Mouse (Mus musculus) hindbrain, embryonic 15.5 days (tissue): ENCODE results near the gene Olfr860. TPM values are rescaled to one million over a fixed set of nuclear protein-coding genes. Genes with fewer than 3 reads are reported as not detected.
"Not testable (repeated sequence)": the region's sequence is repeated elsewhere in the genome, so short reads cannot be mapped to it uniquely, and the experiment has no call there.

Experiments used
- ATAC-seq: fragments of 200-750 bp; cut with Nextera tagmentation; 2 replicates; pipeline ENCODE4 v1.8.0; 2017; ENCODE audit warnings: low read depth, moderate number of reproducible peaks, moderate TSS enrichment; ENCODE audit not compliant: low FRiP score
- H3K27ac ChIP-seq: fragments of 300-500 bp; sonication (generic); replicated peaks from 2 replicates; pipeline ENCODE4 v1.5.1; 2015; ENCODE audit warnings: mild to moderate bottlenecking, inconsistent platforms
- H3K27me3 ChIP-seq: fragments of 300-500 bp; sonication (generic); 2 replicates; pipeline ENCODE4 v1.6.1; 2015; ENCODE audit warnings: control low read depth, inconsistent platforms
- H3K36me3 ChIP-seq: fragments of 300-500 bp; sonication (generic); 2 replicates; pipeline ENCODE4 v1.6.1; 2015; ENCODE audit warnings: control low read depth, inconsistent platforms
- H3K4me1 ChIP-seq: fragments of 300-500 bp; sonication (generic); replicated peaks from 2 replicates; pipeline ENCODE4 v1.6.1; 2015; ENCODE audit warnings: control low read depth, inconsistent platforms
- H3K4me2 ChIP-seq: fragments of 300-500 bp; sonication (generic); 2 replicates; pipeline ENCODE4 v1.6.1; 2015; ENCODE audit warnings: moderate library complexity, mild to moderate bottlenecking, inconsistent platforms
- H3K4me3 ChIP-seq: fragments of 300-500 bp; sonication (generic); 2 replicates; pipeline ENCODE4 v1.5.1; 2015; ENCODE audit warnings: mild to moderate bottlenecking, inconsistent platforms
- H3K9ac ChIP-seq: fragments of 300-500 bp; sonication (generic); 2 replicates; pipeline ENCODE4 v1.6.1; 2015; ENCODE audit warnings: inconsistent platforms
- H3K9me3 ChIP-seq: fragments of 300-500 bp; sonication (generic); 2 replicates; pipeline ENCODE4 v1.6.1; 2016; ENCODE audit warnings: control low read depth, inconsistent platforms
- WGBS: fragments of 180-500 bp; shearing (Covaris S2); methylation state at CpG from one replicate; pipeline ENCODE4 v1.1.7; 2015; 5-methylcytosine and 5-hydroxymethylcytosine counted together
- polyA plus RNA-seq: library from polyadenylated mRNA; unstranded; fragments of >200 nt; fragmentation: Nextera tagmentation; extraction: Ambion mirVana; gene quantifications from 2 replicates; pipeline ENCODE4 v1.2.1, GENCODE M21; 2015

The Olfr860 gene
- polyA plus RNA-seq = not detected in 2 replicates

DNA sequence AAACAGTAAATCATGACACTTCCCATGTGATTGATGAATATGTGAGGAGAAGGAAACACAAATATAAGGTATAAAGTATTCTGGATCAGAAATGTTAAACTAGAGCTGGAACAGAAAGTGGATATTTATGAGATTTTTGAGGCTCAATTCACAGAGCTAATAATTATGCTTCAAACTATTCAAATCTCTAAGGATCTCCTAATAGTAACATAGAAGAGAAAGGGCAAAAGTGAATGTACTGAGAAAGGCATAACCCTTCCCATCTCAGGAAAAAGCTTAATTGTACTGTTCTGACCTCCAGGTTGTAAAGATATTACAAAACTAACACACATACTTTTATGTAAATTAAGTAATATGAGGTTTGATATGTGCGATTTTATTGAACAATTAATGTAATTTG, at the start of gene Olfr860:
Gene Olfr860 (minus strand): TSS at position 101 of the 400 bp plus-strand sequence.
- H3K4me3 ChIP-seq = no peak within 1 kb of the TSS
- H3K9me3 ChIP-seq = 0 out of 2 replicates have a peak, but pooled peaks cover 3% of the 10 kb centered on the region
- H3K27ac ChIP-seq = no peak within 1 kb of the TSS
- H3K4me1 ChIP-seq = no peaks in the 10 kb centered on the region
- ATAC-seq = no peak
- H3K4me2 ChIP-seq = no peak within 1 kb of the TSS
- WGBS = 81% methylated on average over 1 of the region's 1 CpGs
- H3K36me3 ChIP-seq = no peaks in the 10 kb centered on the region
- no peak within 1 kb of the TSS for H3K9ac ChIP-seq
- no peaks in the 10 kb centered on the region for H3K27me3 ChIP-seq

DNA sequence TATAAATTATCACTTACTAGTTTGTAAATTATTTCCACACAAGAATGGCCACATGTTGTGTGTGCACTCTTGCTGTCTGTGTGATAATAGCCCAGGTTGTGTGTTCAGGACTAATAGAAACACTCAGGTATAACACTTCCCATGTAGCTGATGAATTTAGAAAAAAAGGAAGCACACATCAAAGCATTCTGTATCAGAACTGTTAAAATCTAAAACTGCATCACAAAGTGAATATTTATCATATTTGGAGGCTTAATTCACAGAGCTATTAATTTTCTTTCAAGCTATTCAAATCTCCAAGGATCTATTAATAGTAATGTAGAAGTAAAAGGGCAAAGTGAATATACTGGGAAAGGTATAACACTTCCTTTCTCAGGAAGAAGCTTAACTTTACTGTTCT, 38.4 kb upstream of the Olfr860 start, which contains the start of gene Olfr862:
Gene Olfr862 (minus strand): TSS at position 101 of the 400 bp plus-strand sequence.
- H3K9ac ChIP-seq = no peak within 1 kb of the TSS
- H3K4me1 ChIP-seq = no peaks in the 10 kb centered on the region
- no peak within 1 kb of the TSS for H3K4me2 ChIP-seq
- H3K36me3 ChIP-seq = no peaks in the 10 kb centered on the region
- H3K4me3 ChIP-seq = no peak within 1 kb of the TSS
- H3K9me3 ChIP-seq = peaks cover 11% of the 10 kb centered on the region; the same call in 1 of the 2 replicates
- no peak for ATAC-seq
- no peaks in the 10 kb centered on the region for H3K27me3 ChIP-seq
- no peak within 1 kb of the TSS for H3K27ac ChIP-seq

DNA sequence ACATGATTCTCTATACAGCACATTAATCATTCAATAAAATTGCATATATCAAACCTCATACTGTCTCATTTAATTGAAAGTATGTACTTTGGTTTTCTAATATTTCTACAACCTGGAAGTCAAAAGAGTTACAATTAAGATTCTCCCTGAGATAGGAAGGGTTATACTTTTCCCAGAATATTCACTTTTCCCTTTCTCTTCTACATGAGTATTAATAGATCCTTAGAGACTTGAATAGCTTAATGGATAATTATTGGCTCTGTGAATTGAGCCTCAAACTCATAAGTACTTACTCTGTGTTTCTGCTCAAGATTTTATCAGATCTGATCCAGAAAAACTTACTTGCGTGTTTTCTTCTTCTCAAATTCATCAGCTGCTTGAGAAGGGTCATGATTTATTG, 44.9 kb downstream of the Olfr860 start, which contains the start of gene Olfr859:
Gene Olfr859 (plus strand): TSS at position 301 of the 400 bp plus-strand sequence.
- H3K9me3 ChIP-seq, H3K4me1 ChIP-seq, H3K27me3 ChIP-seq, H3K27ac ChIP-seq, H3K4me2 ChIP-seq, H3K36me3 ChIP-seq, ATAC-seq, H3K4me3 ChIP-seq, H3K9ac ChIP-seq: not testable (repeated sequence)
- WGBS = 71% methylated on average over 1 of the region's 1 CpGs

DNA sequence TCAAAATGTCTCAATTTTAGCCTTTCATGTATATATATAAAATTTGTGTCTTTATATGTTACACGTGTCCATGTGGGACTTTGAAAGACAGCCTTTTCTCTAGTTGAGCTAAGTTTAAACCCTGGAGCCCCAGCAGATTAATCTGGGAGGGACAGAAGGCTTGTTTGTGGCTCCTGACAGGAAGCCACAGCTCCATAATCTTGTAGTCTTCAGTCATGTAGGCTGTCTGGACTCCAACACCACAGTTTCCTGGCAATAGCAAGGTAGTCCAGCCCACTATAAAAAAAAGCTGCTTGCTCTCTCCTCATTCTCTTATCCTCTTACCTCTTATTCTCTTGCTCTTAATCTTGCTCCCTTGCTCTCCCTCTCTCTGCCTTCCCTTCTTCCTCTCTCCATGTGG, 46.5 kb downstream of the Olfr860 start:
- Histone ChIP-seq H3K27ac (no peak overlapping the region), H3K4me1 (no peaks in the 10 kb centered on the region), H3K4me3 (no peak overlapping the region), H3K27me3 (no peaks in the 10 kb centered on the region), H3K9ac (no peak overlapping the region), H3K9me3 (peaks cover 4% of the 10 kb centered on the region; the same call in 1 of the 2 replicates), H3K36me3 (no peaks in the 10 kb centered on the region), H3K4me2 (no peak overlapping the region)
- no peak for ATAC-seq
- 79% methylated on average over 1 of the region's 1 CpGs for WGBS

Other genes with a start within 250 kb of the Olfr860 start
- 33.6 and 34.4 TPM in 2 replicates for gene Zfp317, start 227.6 kb downstream of the Olfr860 start, polyA plus RNA-seq
- not detected in 2 replicates for gene Olfr857, start 140.3 kb downstream of the Olfr860 start, polyA plus RNA-seq
- gene Olfr58, start 69.5 kb downstream of the Olfr860 start, polyA plus RNA-seq = not detected in 2 replicates
- gene Olfr859, start 44.8 kb downstream of the Olfr860 start, polyA plus RNA-seq = not detected in 2 replicates
- not detected in 2 replicates for gene Olfr862, start 38.3 kb upstream of the Olfr860 start, polyA plus RNA-seq
- gene Olfr77, start 67.1 kb upstream of the Olfr860 start, polyA plus RNA-seq = 0.08 and 0.14 TPM in 2 replicates
- not detected in 2 replicates for gene Olfr866, start 178.3 kb upstream of the Olfr860 start, polyA plus RNA-seq
- gene Olfr867, start 207.8 kb upstream of the Olfr860 start, polyA plus RNA-seq = not detected in 2 replicates
- gene Olfr868, start 248.9 kb upstream of the Olfr860 start, polyA plus RNA-seq = not detected in 2 replicates